Mouse (Mus musculus) neural tube, embryonic 14.5 days (tissue): ENCODE results near the gene P3h3. TPM values are rescaled to one million over a fixed set of nuclear protein-coding genes. Genes with fewer than 3 reads are reported as not detected.
"Not testable (repeated sequence)": the region's sequence is repeated elsewhere in the genome, so short reads cannot be mapped to it uniquely, and the experiment has no call there.

Experiments used
- ATAC-seq: fragments of 200-750 bp; cut with Nextera tagmentation; 2 replicates; pipeline ENCODE4 v1.8.0; 2017; ENCODE audit warnings: low read depth, mild to moderate bottlenecking, moderate TSS enrichment, moderate library complexity
- H3K27ac ChIP-seq: fragments of 300-500 bp; sonication (generic); 2 replicates; pipeline ENCODE4 v1.5.1; 2014; ENCODE audit warnings: low read depth, mild to moderate bottlenecking, control low read depth, low read length, moderate library complexity, mixed read lengths
- H3K27me3 ChIP-seq: fragments of 300-500 bp; sonication (generic); 2 replicates; pipeline ENCODE4 v1.6.1; 2014; ENCODE audit warnings: low read length; ENCODE audit not compliant: control insufficient read depth, insufficient read depth
- H3K36me3 ChIP-seq: fragments of 300-500 bp; sonication (generic); 2 replicates; pipeline ENCODE4 v1.6.1; 2014; ENCODE audit warnings: low read length, mixed read lengths; ENCODE audit not compliant: control insufficient read depth, insufficient read depth
- H3K4me1 ChIP-seq: fragments of 300-500 bp; sonication (generic); 2 replicates; pipeline ENCODE4 v1.6.1; 2014; ENCODE audit warnings: low read length; ENCODE audit not compliant: control insufficient read depth, insufficient read depth
- H3K4me2 ChIP-seq: fragments of 300-500 bp; sonication (generic); 2 replicates; pipeline ENCODE4 v1.6.1; 2014; ENCODE audit warnings: mild to moderate bottlenecking, low read depth, low read length, control low read depth
- H3K4me3 ChIP-seq: fragments of 300-500 bp; sonication (generic); 2 replicates; pipeline ENCODE4 v1.5.1; 2014; ENCODE audit warnings: low read depth, low read length, control low read depth, mixed read lengths
- H3K9ac ChIP-seq: fragments of 300-500 bp; sonication (generic); replicated peaks from 2 replicates; pipeline ENCODE4 v1.6.1; 2014; ENCODE audit warnings: low read depth, mild to moderate bottlenecking, control low read depth, low read length, mixed read lengths
- H3K9me3 ChIP-seq: fragments of 300-500 bp; sonication (generic); 2 replicates; pipeline ENCODE4 v1.6.1; 2016; ENCODE audit warnings: low read length; ENCODE audit not compliant: control insufficient read depth
- WGBS: fragments of 180-500 bp; shearing (Covaris S2); extraction: QIAGEN DNeasy Blood & Tissue Kit; methylation state at CpG from one replicate; pipeline ENCODE4 v1.1.7; 2014; 5-methylcytosine and 5-hydroxymethylcytosine counted together
- polyA plus RNA-seq: library from polyadenylated mRNA; unstranded; fragments of >200 nt; fragmentation: Nextera tagmentation; extraction: Ambion mirVana; gene quantifications from 2 replicates; pipeline ENCODE4 v1.2.1, GENCODE M21; 2014

P3h3 gene
- polyA plus RNA-seq, 1 experiment from 2014 or later, result 19.1 TPM

DNA sequence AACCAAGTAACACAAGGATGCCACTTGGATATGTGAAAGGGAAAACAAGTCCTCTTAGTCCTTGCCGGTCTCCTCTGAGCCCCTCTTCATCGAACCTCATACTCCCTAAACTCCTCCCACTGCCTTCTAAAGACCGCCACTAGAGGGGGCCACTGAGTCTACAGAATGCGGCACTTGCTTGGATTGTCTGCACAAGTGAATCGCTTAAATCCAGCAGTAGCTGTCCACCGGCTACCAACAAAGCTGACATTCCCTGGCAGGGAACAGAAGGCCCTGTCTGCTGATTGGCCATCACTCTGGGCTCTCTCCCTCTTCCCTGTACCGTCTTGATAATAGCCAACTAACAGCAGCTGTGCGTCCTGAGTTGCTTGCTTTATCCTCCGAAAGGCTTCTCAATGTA is 10.2 kb downstream of the P3h3 start:
- Histone ChIP-seq H3K9me3 (no peaks in the 10 kb centered on the region), H3K27ac (peak overlapping the region; percentile 52; the same call in 1 of the 2 replicates), H3K4me3 (no peak overlapping the region), H3K9ac (no peak overlapping the region), H3K27me3 (no peaks in the 10 kb centered on the region), H3K4me2 (no peak overlapping the region; the same call in 1 of the 2 replicates), H3K4me1 (no peaks in the 10 kb centered on the region), H3K36me3 (peaks cover 10% of the 10 kb centered on the region; the same call in 1 of the 2 replicates)
- 4% methylated on average over 9 of the region's 9 CpGs for WGBS
- ATAC-seq, result peak; percentile 90

- H3K27ac ChIP-seq, result no peak within 1 kb of the TSS
- ATAC-seq, result no peak
- no peak within 1 kb of the TSS for H3K4me2 ChIP-seq
These were observed 17.0 kb downstream of the P3h3 start, which contains the start of gene Gnb3 for GRCm38 (mm10) chr6:124840241-124841167. TSS of gene Gnb3 (minus strand) at chr6:124840275.

GRCm38 (mm10) chr6:124839805-124840204 is 17.7 kb downstream of the P3h3 start:
- WGBS, result 13% methylated on average over 8 of the region's 8 CpGs
- peak overlapping the region; percentile 8; the same call in 1 of the 2 replicates for H3K9ac ChIP-seq
- no peak for ATAC-seq
- no peak overlapping the region for H3K27ac ChIP-seq
- no peaks in the 10 kb centered on the region for H3K4me1 ChIP-seq
- no peaks in the 10 kb centered on the region; the same call in 1 of the 2 replicates for H3K36me3 ChIP-seq
- H3K4me2 ChIP-seq, result no peak overlapping the region
- no peaks in the 10 kb centered on the region for H3K9me3 ChIP-seq
- H3K4me3 ChIP-seq, result no peak overlapping the region
- H3K27me3 ChIP-seq, result no peaks in the 10 kb centered on the region

More at GRCm38 (mm10) chr6:124840241-124841167, 17.0 kb downstream of the P3h3 start, which contains the start of gene Gnb3:
- Histone ChIP-seq H3K9me3 (no peaks in the 10 kb centered on the region), H3K4me1 (no peaks in the 10 kb centered on the region), H3K4me3 (no peak within 1 kb of the TSS), H3K36me3 (peaks cover 3% of the 10 kb centered on the region), H3K9ac (peak within 1 kb of the TSS; percentile 8; the same call in 1 of the 2 replicates), H3K27me3 (no peaks in the 10 kb centered on the region)
- 42% methylated on average over 15 of the region's 15 CpGs for WGBS

- no peak overlapping the region for H3K4me2 ChIP-seq
- H3K36me3 ChIP-seq, result no peaks in the 10 kb centered on the region; the same call in 1 of the 2 replicates
- H3K27me3 ChIP-seq, result no peaks in the 10 kb centered on the region
- no peaks in the 10 kb centered on the region for H3K4me1 ChIP-seq
- H3K4me3 ChIP-seq, result no peak overlapping the region
- H3K27ac ChIP-seq, result no peak overlapping the region
- 85% methylated on average over 7 of the region's 7 CpGs for WGBS
- no peak overlapping the region for H3K9ac ChIP-seq
- no peaks in the 10 kb centered on the region for H3K9me3 ChIP-seq
- no peak for ATAC-seq
These were observed 21.1 kb downstream of the P3h3 start for GRCm38 (mm10) chr6:124836411-124836810.

DNA sequence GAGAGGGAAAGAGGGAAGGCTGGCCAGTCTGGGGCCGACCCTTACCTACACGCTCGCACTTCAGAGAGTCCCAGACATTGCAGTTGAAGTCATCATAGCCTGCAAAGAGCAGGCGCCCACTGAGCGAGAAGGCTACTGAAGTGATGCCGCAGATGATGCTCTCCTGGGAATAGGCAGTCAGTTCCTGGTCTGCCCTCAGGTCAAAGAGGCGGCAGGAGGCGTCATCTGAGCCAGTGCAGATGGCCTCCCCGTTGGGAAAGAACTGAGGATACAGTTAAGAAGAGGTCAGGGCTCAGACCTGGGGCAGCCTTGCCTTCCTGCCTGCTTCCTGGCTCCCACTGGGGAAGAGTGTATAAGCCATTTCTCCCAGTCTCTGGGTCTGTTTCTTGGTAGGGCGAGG is 22.0 kb downstream of the P3h3 start:
- Histone ChIP-seq H3K4me1 (peaks cover under 1% of the 10 kb centered on the region; the same call in 1 of the 2 replicates), H3K4me3 (no peak overlapping the region), H3K4me2 (no peak overlapping the region), H3K36me3 (no peaks in the 10 kb centered on the region), H3K27me3 (no peaks in the 10 kb centered on the region), H3K27ac (no peak overlapping the region), H3K9me3 (no peaks in the 10 kb centered on the region), H3K9ac (no peak overlapping the region)
- no peak for ATAC-seq
- 59% methylated on average over 10 of the region's 10 CpGs for WGBS

DNA sequence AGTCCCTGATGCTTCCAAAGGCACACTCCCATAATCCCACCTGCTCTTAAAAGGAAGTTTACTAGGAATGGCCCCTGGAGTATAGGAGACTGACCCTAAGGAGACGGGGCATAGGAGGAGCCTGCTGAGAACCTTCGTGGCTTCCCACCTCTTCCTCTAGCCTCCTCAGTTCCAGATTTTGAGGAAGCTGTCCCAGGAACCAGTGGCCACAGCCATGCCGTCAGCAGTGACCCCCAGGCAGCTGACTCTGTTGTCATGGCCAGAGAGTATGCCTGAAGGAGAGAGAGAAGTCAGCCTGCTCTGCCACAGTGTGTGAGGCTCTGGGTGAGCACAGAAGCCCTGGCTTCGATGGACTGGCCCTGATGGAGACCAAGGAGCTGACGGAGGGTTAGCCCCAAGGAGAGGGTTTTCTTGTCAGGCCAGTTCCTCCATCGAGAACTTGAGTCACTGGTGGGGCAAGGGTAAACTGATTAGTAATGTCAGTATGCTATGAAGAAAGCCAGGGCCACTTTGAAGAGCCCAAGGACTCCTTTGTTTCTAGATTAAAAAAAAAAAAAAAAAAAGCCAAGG is 23.0 kb downstream of the P3h3 start:
- Histone ChIP-seq H3K4me1 (peaks cover 5% of the 10 kb centered on the region; the same call in 1 of the 2 replicates), H3K4me2 (no peak overlapping the region), H3K9ac (0 out of 2 replicates have a peak overlapping the region, but pooled peaks have one; percentile 21), H3K4me3 (no peak overlapping the region), H3K9me3 (no peaks in the 10 kb centered on the region), H3K27ac (no peak overlapping the region), H3K36me3 (no peaks in the 10 kb centered on the region), H3K27me3 (no peaks in the 10 kb centered on the region)
- no peak for ATAC-seq
- 84% methylated on average over 6 of the region's 6 CpGs for WGBS

DNA sequence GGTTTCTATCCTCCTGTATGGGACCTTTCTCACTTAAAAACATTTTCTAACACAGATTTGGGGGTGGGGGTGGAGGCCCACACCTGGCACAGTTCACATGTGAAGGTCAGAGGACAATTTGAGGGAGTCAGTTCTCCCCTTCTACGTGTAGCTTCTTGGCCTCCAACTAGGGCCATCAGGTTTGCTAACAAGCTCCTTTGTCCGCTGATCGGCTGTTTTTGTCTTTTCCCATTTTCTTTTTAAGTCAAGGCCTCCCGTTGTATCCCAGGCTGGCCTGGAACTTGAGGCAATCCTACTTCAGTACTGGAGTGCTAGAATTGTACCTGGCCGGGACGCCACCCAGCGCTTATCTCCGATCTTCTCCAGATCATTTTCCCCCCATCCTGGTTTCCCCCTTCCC is 25.9 kb downstream of the P3h3 start:
- H3K27me3 ChIP-seq, result no peaks in the 10 kb centered on the region
- 91% methylated on average over 8 of the region's 8 CpGs for WGBS
- H3K4me1 ChIP-seq, result peaks cover 16% of the 10 kb centered on the region
- no peak for ATAC-seq
- H3K27ac ChIP-seq, result no peak overlapping the region
- H3K9ac ChIP-seq, result no peak overlapping the region
- no peaks in the 10 kb centered on the region; the same call in 1 of the 2 replicates for H3K36me3 ChIP-seq
- no peak overlapping the region for H3K4me2 ChIP-seq
- no peak overlapping the region for H3K4me3 ChIP-seq
- H3K9me3 ChIP-seq, result no peaks in the 10 kb centered on the region

GRCm38 (mm10) chr6:124831199-124831598 is 26.4 kb downstream of the P3h3 start:
- not testable (repeated sequence) for H3K9me3 ChIP-seq, H3K27me3 ChIP-seq, H3K4me2 ChIP-seq, H3K27ac ChIP-seq, H3K4me3 ChIP-seq, ATAC-seq, H3K36me3 ChIP-seq, H3K9ac ChIP-seq
- 99% methylated on average over 4 of the region's 4 CpGs for WGBS
- H3K4me1 ChIP-seq, result peaks cover 16% of the 10 kb centered on the region
